Mouse (Mus musculus) heart, embryonic 14.5 days (tissue): ENCODE measurements around the gene Gm42688. TPM values are rescaled to one million over a fixed set of nuclear protein-coding genes. Genes with fewer than 3 reads are reported as not detected.

Source experiments
- ATAC-seq: fragments of 200-750 bp; cut with Nextera tagmentation; 2 replicates; pipeline ENCODE4 v1.8.0; 2017; ENCODE audit warnings: low read depth, moderate TSS enrichment; ENCODE audit not compliant: insufficient number of reproducible peaks, insufficient read depth, low FRiP score
- H3K27ac ChIP-seq, 2 experiments: fragments of 200-500 bp in 1 of 2; fragments of 300-500 bp in 1 of 2; sonication (generic) in 1 of 2; replicated peaks in 1 of 2; 2 replicates each; pipeline ENCODE4 v1.5.1; 2012 to 2014; ENCODE audit warnings: low read depth in 2 of 2, low read length in 2 of 2, control low read depth in 1 of 2, mild to moderate bottlenecking in 1 of 2, mixed read lengths in 1 of 2; ENCODE audit not compliant: control insufficient read depth in 1 of 2, insufficient read depth in 1 of 2
- H3K27me3 ChIP-seq: fragments of 300-500 bp; sonication (generic); 2 replicates; pipeline ENCODE4 v1.6.1; 2014; ENCODE audit warnings: mild to moderate bottlenecking, low read length, control low read depth; ENCODE audit not compliant: control insufficient read depth, insufficient read depth
- H3K36me3 ChIP-seq: fragments of 300-500 bp; sonication (generic); 2 replicates; pipeline ENCODE4 v1.6.1; 2014; ENCODE audit warnings: mild to moderate bottlenecking, control low read depth, low read length, mixed read lengths; ENCODE audit not compliant: control insufficient read depth, insufficient read depth
- H3K4me1 ChIP-seq, 2 experiments: fragments of 200-500 bp in 1 of 2; fragments of 300-500 bp in 1 of 2; sonication (generic) in 1 of 2; 2 replicates each; pipeline ENCODE4 v1.6.1; 2012 to 2014; ENCODE audit warnings: low read length in 2 of 2, control low read depth in 1 of 2, mixed read lengths in 1 of 2; ENCODE audit not compliant: control insufficient read depth in 2 of 2, insufficient read depth in 2 of 2
- H3K4me2 ChIP-seq: fragments of 300-500 bp; sonication (generic); 2 replicates; pipeline ENCODE4 v1.6.1; 2014; ENCODE audit warnings: mild to moderate bottlenecking, low read length
- H3K4me3 ChIP-seq, 2 experiments: fragments of 200-500 bp in 1 of 2; fragments of 300-500 bp in 1 of 2; sonication (generic) in 1 of 2; 2 replicates each; pipeline ENCODE4 v1.5.1; 2012 to 2014; ENCODE audit warnings: low read length in 2 of 2, mild to moderate bottlenecking in 2 of 2, control low read depth in 1 of 2, low read depth in 1 of 2, moderate library complexity in 1 of 2; ENCODE audit not compliant: control insufficient read depth in 1 of 2, insufficient read depth in 1 of 2
- H3K9ac ChIP-seq: fragments of 300-500 bp; sonication (generic); 2 replicates; pipeline ENCODE4 v1.6.1; 2014; ENCODE audit warnings: mild to moderate bottlenecking, low read length
- H3K9me3 ChIP-seq: fragments of 300-500 bp; sonication (generic); 2 replicates; pipeline ENCODE4 v1.6.1; 2016; ENCODE audit warnings: low read length, control low read depth; ENCODE audit not compliant: control insufficient read depth
- WGBS: fragments of 180-500 bp; shearing (Covaris S2); extraction: QIAGEN DNeasy Blood & Tissue Kit; methylation state at CpG from one replicate; pipeline ENCODE4 v1.1.7; 2014; 5-methylcytosine and 5-hydroxymethylcytosine counted together
- polyA plus RNA-seq: library from polyadenylated mRNA; unstranded; fragments of >200 nt; fragmentation: Nextera tagmentation; extraction: Ambion mirVana; gene quantifications from 2 replicates; pipeline ENCODE4 v1.2.1, GENCODE M21; 2014

Gm42688 gene
- polyA plus RNA-seq, 1 experiment from 2014 or later = 1.3 TPM

DNA sequence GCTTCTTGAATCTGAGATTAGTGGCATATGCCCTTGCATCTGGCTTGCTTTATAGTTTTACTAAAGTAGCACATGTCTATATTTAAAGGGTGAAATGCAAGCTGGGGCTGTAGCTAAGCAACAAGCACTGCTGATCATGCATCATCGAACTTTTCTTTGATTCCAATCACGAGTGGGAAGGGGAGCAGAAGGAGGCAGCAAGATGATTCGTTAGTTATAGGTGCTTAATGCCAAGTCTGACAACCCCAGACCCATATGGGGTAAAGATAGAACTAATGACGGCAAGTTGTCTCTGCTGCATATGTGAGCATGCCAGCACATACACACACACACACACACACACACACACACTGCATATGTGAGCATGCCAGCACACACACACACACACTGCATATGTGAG lies 2.7 kb downstream of the Gm42688 start:
- peaks cover 12% of the 10 kb centered on the region for H3K36me3 ChIP-seq
- no peaks in the 10 kb centered on the region for H3K27me3 ChIP-seq
- H3K27ac ChIP-seq = no peak overlapping the region
- WGBS = 74% methylated on average over 4 of the region's 4 CpGs
- no peak for ATAC-seq
- no peak overlapping the region for H3K9ac ChIP-seq
- H3K4me2 ChIP-seq = no peak overlapping the region
- no peaks in the 10 kb centered on the region for H3K9me3 ChIP-seq
- H3K4me1 ChIP-seq = peaks cover 16 to 24% of the 10 kb centered on the region in 2 experiments
- no peak overlapping the region for H3K4me3 ChIP-seq

DNA sequence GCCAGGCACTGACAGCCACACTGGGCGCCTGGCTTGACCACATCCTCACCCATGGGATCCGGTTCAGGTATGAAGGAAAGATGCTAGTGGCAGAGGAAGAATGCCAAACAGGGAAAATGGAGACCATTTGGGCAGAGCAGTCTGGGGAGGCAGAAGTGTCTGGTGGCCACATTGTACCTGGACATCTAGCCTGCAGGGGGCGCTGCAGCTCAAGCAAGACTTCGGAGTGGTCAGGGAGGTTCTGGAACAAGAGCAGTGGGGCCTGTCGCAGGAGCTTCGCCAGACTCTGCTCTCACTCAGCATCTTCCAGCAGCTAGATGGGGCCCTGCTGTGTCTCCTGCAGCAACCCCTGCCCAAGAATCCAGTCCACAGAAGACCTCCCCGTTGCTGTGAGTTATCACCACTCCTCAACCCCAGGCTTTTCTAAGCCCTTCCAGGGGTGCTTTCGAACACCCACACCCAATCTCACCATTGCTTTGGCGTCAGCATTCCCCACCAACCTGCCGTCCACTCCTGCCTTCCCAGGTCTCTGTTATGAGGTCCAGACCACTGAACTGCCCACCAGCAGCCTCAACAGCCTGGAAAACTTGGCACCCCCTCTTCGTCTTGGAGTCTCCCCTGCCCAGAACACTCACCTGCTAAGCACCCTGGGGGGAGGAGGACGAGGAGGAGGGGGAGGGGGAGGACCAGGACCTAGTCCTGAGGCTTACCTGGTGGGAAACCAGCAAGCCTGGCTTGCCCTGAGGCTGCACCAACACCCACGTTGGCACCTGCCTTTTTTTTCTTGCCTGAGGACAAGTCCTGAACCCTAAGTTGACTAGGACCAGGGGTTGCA lies 6.4 kb downstream of the Gm42688 start:
- 39% methylated on average over 13 of the region's 13 CpGs for WGBS

DNA sequence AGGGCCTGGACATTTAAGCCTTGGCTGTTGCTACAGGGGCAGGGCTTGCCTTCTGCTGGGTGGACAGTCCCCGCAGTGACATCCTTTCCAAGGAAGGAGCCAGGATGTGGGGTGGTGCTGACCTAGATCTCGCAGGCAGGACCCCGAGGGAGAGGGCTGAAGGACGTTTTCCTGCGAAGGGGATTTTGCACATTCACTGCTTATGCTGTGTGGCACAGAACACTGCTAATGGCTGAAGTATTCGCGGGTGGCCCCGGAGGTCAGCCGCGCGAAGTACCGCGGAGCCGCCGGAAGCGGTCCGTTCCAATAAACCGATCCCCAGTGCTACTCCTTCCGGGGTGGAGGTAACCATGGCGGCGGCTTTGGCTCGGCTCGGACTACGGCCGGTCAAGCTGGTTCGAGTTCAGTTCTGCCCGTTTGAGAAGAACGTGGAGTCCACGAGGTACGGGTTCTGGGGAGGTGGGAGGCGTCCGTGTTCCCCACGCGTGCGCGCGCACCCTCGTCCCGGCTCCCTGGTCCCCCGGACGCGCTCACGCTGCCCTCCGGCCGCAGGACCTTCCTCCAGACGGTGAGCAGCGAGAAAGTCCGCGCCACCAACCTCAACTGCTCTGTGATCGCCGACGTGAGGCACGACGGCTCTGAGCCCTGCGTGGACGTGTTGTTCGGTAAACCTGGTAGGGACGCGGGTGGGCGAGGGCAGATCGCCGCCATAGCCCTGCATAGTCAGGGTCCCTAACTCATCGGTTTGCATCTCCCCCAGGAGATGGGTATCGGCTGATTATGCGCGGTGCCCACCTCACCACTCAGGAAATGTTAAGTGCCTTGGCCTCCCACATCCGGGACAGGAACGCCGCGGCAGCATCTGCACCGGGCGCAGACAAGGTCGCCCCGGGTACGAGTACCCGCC lies 7.6 kb downstream of the Gm42688 start, which contains the start of gene Mrpl53:
TSS of gene Mrpl53 (plus strand) at position 279 of the 907 bp plus-strand sequence.
- under 1% methylated on average over 76 of the region's 76 CpGs for WGBS
- Histone ChIP-seq H3K4me3 (peak within 1 kb of the TSS; percentile 63 to 73), H3K36me3 (peaks cover 26% of the 10 kb centered on the region), H3K9ac (peak within 1 kb of the TSS; percentile 81), H3K4me2 (peak within 1 kb of the TSS; percentile 80), H3K9me3 (no peaks in the 10 kb centered on the region), H3K27me3 (no peaks in the 10 kb centered on the region), H3K4me1 (peaks cover 8 to 24% of the 10 kb centered on the region in 2 experiments), H3K27ac (peak within 1 kb of the TSS; percentile 65 to 85)
- peak; percentile 71 for ATAC-seq

More for the DNA sequence above, 6.4 kb downstream of the Gm42688 start:
- no peak overlapping the region for H3K27ac ChIP-seq
- peak overlapping the region; percentile 80 for H3K4me2 ChIP-seq
- H3K9ac ChIP-seq = peak overlapping the region; percentile 81
- ATAC-seq = no peak
- H3K4me1 ChIP-seq = peaks cover 13 to 32% of the 10 kb centered on the region in 2 experiments
- H3K9me3 ChIP-seq = no peaks in the 10 kb centered on the region
- H3K27me3 ChIP-seq = no peaks in the 10 kb centered on the region
- peak overlapping the region in 1 of 2 experiments; percentile 63; a peak in 2 of 4 replicates for H3K4me3 ChIP-seq
- H3K36me3 ChIP-seq = peaks cover 29% of the 10 kb centered on the region

DNA sequence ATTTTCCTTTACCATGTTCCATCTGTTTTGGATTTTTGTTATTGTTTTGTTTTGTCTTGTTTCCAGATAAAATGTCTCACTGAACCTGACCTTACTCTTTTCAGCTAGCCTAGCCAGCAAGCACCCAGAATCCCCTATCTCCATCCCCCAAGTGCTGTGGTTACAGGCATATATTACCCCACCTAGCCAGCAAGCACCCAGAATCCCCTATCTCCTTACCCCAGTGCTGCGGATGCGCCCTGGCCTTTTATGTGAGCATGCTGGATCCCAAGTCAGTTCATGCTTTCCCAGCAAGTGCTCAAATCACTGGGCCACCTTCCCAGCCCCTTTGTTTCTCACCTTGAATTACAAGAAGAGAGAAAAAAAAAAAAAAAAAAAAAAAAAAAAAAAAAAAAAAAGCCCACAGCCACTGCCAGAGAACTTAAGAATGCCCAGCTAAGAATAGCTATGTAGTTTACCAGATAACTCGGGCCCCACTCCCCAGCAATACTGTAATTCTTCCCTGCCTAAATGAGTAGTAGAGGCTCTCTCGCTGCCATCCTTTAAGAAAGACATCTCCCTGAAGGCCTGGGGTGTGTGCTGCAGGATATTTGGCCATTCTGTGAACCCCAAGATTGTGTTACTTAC lies 10.2 kb downstream of the Gm42688 start:
- H3K9me3 ChIP-seq = no peaks in the 10 kb centered on the region
- H3K4me2 ChIP-seq = peak overlapping the region; percentile 17; the same call in 1 of the 2 replicates
- no peaks in the 10 kb centered on the region for H3K27me3 ChIP-seq
- H3K9ac ChIP-seq = peak overlapping the region; percentile 39; the same call in 1 of the 2 replicates
- H3K4me3 ChIP-seq = no peak overlapping the region
- H3K36me3 ChIP-seq = peaks cover 24% of the 10 kb centered on the region
- no peak for ATAC-seq
- peaks cover 8 to 36% of the 10 kb centered on the region in 2 experiments for H3K4me1 ChIP-seq
- whole genome bisulfite sequencing = 62% methylated on average over 4 of the region's 4 CpGs
- H3K27ac ChIP-seq = peak overlapping the region in 1 of 2 experiments; percentile 34; a peak in 1 of 4 replicates

DNA sequence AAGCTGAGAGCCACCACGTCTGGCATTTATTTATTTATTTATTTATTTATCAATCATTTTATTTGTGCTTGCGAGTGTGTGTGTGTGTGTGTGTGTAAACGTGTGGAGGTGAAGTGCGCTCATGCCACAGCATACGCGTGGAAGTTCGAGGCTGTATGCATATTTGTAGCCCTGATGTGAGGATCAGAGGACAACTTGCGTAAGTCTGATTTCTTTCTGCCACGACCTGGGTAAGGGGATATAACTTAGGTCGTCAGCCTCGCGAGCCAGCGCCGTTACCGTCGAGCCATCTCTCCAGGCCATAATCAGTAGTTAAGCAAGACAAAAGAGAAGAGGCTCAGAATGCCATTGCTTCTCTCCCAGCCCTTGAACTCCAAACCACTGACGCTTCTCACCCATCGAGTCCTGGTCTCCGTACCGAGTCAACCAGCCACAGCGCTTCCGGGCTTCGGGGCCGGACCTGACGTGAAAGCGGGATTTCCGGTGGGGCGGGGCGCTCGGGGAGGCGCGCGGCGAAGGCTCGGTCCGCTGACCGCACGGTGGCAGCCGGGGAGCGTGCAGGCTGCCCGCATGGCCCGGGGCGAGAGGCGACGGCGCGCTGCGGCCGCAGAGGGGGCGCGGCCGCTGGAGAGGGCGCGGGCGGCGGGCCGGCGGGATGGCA lies 13.7 kb downstream of the Gm42688 start, which contains the start of gene Mogs:
TSS of gene Mogs (plus strand) at position 486 of the 661 bp plus-strand sequence.
- WGBS = 1% methylated on average over 43 of the region's 58 CpGs
- peaks cover 9 to 28% of the 10 kb centered on the region in 2 experiments for H3K4me1 ChIP-seq
- peak within 1 kb of the TSS; percentile 85 for H3K4me2 ChIP-seq
- no peaks in the 10 kb centered on the region for H3K9me3 ChIP-seq
- no peaks in the 10 kb centered on the region for H3K27me3 ChIP-seq
- peak within 1 kb of the TSS; percentile 84 for H3K9ac ChIP-seq
- peak within 1 kb of the TSS; percentile 53 to 70 for H3K27ac ChIP-seq
- peak; percentile 87 for ATAC-seq
- peak within 1 kb of the TSS; percentile 59 to 64 for H3K4me3 ChIP-seq
- peaks cover 49% of the 10 kb centered on the region for H3K36me3 ChIP-seq

DNA sequence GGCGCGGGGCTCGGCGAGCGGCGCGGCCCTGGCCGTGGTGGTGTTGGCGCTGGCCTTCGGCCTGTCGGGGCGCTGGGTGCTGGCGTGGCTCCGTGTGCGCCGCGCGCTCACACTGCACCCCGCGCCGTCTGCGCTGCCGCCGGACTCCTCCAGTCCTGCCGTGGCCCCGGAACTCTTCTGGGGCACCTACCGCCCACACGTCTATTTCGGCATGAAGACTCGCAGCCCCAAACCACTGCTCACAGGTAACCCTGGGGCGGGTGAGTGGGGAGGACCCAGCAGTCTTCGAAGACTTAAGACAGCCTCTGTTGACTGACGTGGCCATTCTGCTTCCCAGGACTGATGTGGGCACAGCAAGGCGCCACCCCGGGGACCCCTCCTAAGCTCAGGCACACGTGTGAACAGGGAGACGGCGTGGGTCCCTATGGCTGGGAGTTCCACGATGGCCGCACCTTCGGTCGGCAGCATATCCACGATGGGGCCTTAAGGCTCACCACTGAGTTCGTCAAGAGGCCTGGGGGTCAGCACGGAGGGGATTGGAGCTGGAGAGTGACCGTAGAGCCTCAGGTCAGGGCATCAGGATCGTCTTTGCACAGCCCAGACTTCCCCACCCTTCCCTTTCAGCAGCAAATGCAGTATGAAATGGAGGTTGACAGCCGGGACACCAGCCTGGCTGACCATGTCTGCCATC lies 14.4 kb downstream of the Gm42688 start:
- Histone ChIP-seq H3K27ac (peak overlapping the region in 1 of 2 experiments; percentile 70; a peak in 2 of 4 replicates), H3K4me2 (peak overlapping the region; percentile 85), H3K9me3 (no peaks in the 10 kb centered on the region), H3K4me3 (peak overlapping the region; percentile 59 to 64), H3K36me3 (peaks cover 43% of the 10 kb centered on the region), H3K4me1 (peaks cover 14 to 34% of the 10 kb centered on the region in 2 experiments), H3K27me3 (no peaks in the 10 kb centered on the region), H3K9ac (peak overlapping the region; percentile 84)
- ATAC-seq = peak; percentile 51; the same call in 1 of the 2 replicates
- 2% methylated on average over 47 of the region's 48 CpGs for WGBS
